13 mouse cellular contexts compared by ENCODE assay signal in the genomic region with DNA sequence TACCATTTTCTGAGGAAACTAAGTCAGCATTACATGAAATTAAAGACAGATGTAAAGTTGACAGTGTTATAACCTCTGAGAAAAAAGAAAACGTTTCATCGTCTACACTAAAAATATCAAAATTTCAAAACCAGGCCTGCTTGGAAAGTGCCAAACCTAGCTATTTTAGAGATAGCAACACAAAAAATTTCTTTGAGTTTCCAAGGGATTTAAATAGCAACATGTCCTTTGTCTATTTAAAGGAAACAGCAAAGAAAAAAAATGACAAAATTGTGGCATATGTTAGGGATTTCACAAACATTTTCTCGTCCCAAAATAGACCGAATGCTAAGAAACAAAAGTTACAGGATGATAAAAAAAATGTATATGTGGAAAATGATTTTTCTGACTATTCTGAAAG. TPM values are rescaled to one million over a fixed set of nuclear protein-coding genes. Genes with fewer than 3 reads are reported as not detected.
DNase-seq lines count a peak whose midpoint lies in the region; ATAC-seq and TF ChIP-seq lines count a peak whose summit lies in the region.
"Had no signal": no experiment of that assay in that cellular context is flagged by ENCODE, and none has a peak within 500 bp of the region (broad histone marks: within the 10 kb centered on the region; RNA-seq: fewer than 3 reads in every experiment).

No protein-coding gene starts in this region.

- peak; percentile 69 for ATAC-seq in frontal cortex, adult (ENCODE audit: low TSS enrichment)
- no peak for ATAC-seq in hindbrain, embryonic 13.5 days (ENCODE audit: low FRiP score)
- no peak for ATAC-seq in midbrain, postnatal 0 days (ENCODE audit: low FRiP score)

- H3K9ac ChIP-seq in hindbrain, embryonic 13.5 days: no peak overlapping the region
- H3K9ac ChIP-seq in midbrain, postnatal 0 days (replicated peaks; ENCODE audit: low read length, poor library complexity, severe bottlenecking): 0 out of 2 replicates have a peak overlapping the region, but pooled peaks have one; percentile 78

- no peak for TF ChIP-seq CTCF in midbrain, postnatal 0 days (IDR thresholded peaks at IDR 0.05)

- no peak for DNase-seq in frontal cortex, postnatal 14 days (ENCODE audit: low spot score in 2 of 2)
- peak; percentile 13 for DNase-seq in left cerebral cortex, adult 11 months (ENCODE audit: low spot score)
- no peak for DNase-seq in left cerebral cortex, postnatal 10 days (ENCODE audit: extremely low spot score in 1 of 2, low spot score in 2 of 2)
- no peak for DNase-seq in midbrain, postnatal 0 days (ENCODE audit: low spot score)
- no peak for DNase-seq in embryo, embryonic 10.5 days (ENCODE audit: low spot score)
- DNase-seq in urinary bladder, postnatal 14 days (ENCODE audit: low spot score): no peak
- DNase-seq: gastrocnemius, postnatal 14 days; lung, adult 18-20 months had no signal

- H3K4me3 ChIP-seq in hindbrain, embryonic 13.5 days: peak overlapping the region; percentile 64; the same call in 1 of the 2 replicates
- peak overlapping the region; percentile 56 for H3K4me3 ChIP-seq in midbrain, postnatal 0 days (ENCODE audit: low read depth, low read length)

- peak overlapping the region; percentile 80 for H3K4me2 ChIP-seq in hindbrain, embryonic 13.5 days
- H3K4me2 ChIP-seq in midbrain, postnatal 0 days (ENCODE audit: low read depth, low read length, poor library complexity, severe bottlenecking): peak overlapping the region; percentile 84; the same call in 1 of the 2 replicates

- H3K27me3 ChIP-seq in hindbrain, embryonic 13.5 days: peaks cover 6% of the 10 kb centered on the region; the same call in 1 of the 2 replicates
- no peaks in the 10 kb centered on the region for H3K27me3 ChIP-seq in midbrain, postnatal 0 days (ENCODE audit: insufficient read depth, low read length)

- 88% methylated on average over 4 of the region's 4 CpGs for WGBS in hindbrain, embryonic 13.5 days
- 87% methylated on average over 4 of the region's 4 CpGs for WGBS in midbrain, postnatal 0 days

- H3K4me1 ChIP-seq in hindbrain, embryonic 13.5 days (replicated peaks): 0 out of 2 replicates have a peak, but pooled peaks cover 4% of the 10 kb centered on the region
- H3K4me1 ChIP-seq in midbrain, postnatal 0 days (ENCODE audit: insufficient read depth, low read length): no peaks in the 10 kb centered on the region

- no peaks in the 10 kb centered on the region for H3K36me3 ChIP-seq in hindbrain, embryonic 13.5 days
- no peaks in the 10 kb centered on the region for H3K36me3 ChIP-seq in midbrain, postnatal 0 days (ENCODE audit: insufficient read depth, low read length)

- H3K9me3 ChIP-seq in hindbrain, embryonic 13.5 days: no peaks in the 10 kb centered on the region
- no peaks in the 10 kb centered on the region for H3K9me3 ChIP-seq in midbrain, postnatal 0 days (ENCODE audit: low read length)

- intact Hi-C loops in left cerebral cortex, postnatal 10 days (cut with DNase I): no loop called here

- no peak overlapping the region for H3K27ac ChIP-seq in hindbrain, embryonic 13.5 days
- H3K27ac ChIP-seq in midbrain, postnatal 0 days (ENCODE audit: low read depth, low read length): no peak overlapping the region

RNA-seq across cellular contexts. Expression of gene Rad51ap2, which starts 0.8 kb away (rescaled TPM):
- total RNA-seq in left cerebral cortex, postnatal 10 days (2021): 1 to 10 TPM; 2.5 to 3.3 TPM
- polyA plus RNA-seq in hindbrain, embryonic 13.5 days (2015; fragmentation: Nextera tagmentation; extraction: Ambion mirVana): 0.27 and 0.47 TPM in 2 replicates
- 0.49 and 0.85 TPM in 2 replicates for total RNA-seq in midbrain, postnatal 0 days (2014; rRNA removed)
- polyA plus RNA-seq in midbrain, postnatal 0 days (2015; fragmentation: Nextera tagmentation; extraction: Ambion mirVana): 0.67 and 0.81 TPM in 2 replicates
- total RNA-seq: gastrocnemius, postnatal 14 days had no signal
- polyA plus RNA-seq: large intestine, adult 2 months; Patski had no signal

RNA-seq across cellular contexts. Expression of gene Vsnl1, which starts 20.2 kb away (rescaled TPM):
- 100 to 1,000 TPM; 511 to 517 TPM for total RNA-seq in left cerebral cortex, postnatal 10 days (2021)
- 23.6 and 28.5 TPM in 2 replicates for polyA plus RNA-seq in hindbrain, embryonic 13.5 days (2015; fragmentation: Nextera tagmentation; extraction: Ambion mirVana)
- total RNA-seq in midbrain, postnatal 0 days (2014; rRNA removed): 208 and 234 TPM in 2 replicates
- polyA plus RNA-seq in midbrain, postnatal 0 days (2015; fragmentation: Nextera tagmentation; extraction: Ambion mirVana): 286 and 288 TPM in 2 replicates
- total RNA-seq: common myeloid progenitor, adult 5-6 weeks had no signal
- polyA plus RNA-seq: Patski had no signal
